Mouse (Mus musculus): ENCODE measurements around the gene Slc25a33. TPM values are rescaled to one million over a fixed set of nuclear protein-coding genes. Genes with fewer than 3 reads are reported as not detected.
A peak's percentile ranks its signal among the peaks of the same experiment; 100 is the strongest.

Gene Slc25a33
- polyA plus RNA-seq, 1 experiment from 2014 or later = 17.3 TPM

GRCm38 (mm10) chr4:149793156-149794009, 19.3 kb upstream of the Slc25a33 start:
- no peak for ATAC-seq
- peaks cover 39% of the 10 kb centered on the region for H3K4me1 ChIP-seq

GRCm38 (mm10) chr4:149792159-149792800, 18.2 kb upstream of the Slc25a33 start:
- Histone ChIP-seq H3K27ac (no peak overlapping the region), H3K9me3 (replicated peaks) (no peaks in the 10 kb centered on the region), H3K4me2 (no peak overlapping the region), H3K4me3 (no peak overlapping the region), H3K36me3 (no peaks in the 10 kb centered on the region), H3K9ac (no peak overlapping the region), H3K27me3 (replicated peaks) (no peaks in the 10 kb centered on the region; the same call in 1 of the 2 replicates), H3K4me1 (peaks cover 37% of the 10 kb centered on the region)
- no peak for ATAC-seq
- 41% methylated on average over 10 of the region's 10 CpGs for WGBS (ENCODE audit: insufficient replicate concordance)

More at GRCm38 (mm10) chr4:149793156-149794009, 19.3 kb upstream of the Slc25a33 start:
- no peaks in the 10 kb centered on the region for H3K9me3 ChIP-seq (replicated peaks)
- no peaks in the 10 kb centered on the region for H3K36me3 ChIP-seq
- H3K27ac ChIP-seq = no peak overlapping the region
- H3K4me3 ChIP-seq = no peak overlapping the region
- H3K27me3 ChIP-seq (replicated peaks) = no peaks in the 10 kb centered on the region; the same call in 1 of the 2 replicates
- no peak overlapping the region for H3K4me2 ChIP-seq
- 35% methylated on average over 12 of the region's 13 CpGs for WGBS (ENCODE audit: insufficient replicate concordance)
- H3K9ac ChIP-seq = no peak overlapping the region

- Histone ChIP-seq H3K4me1 (peaks cover 33% of the 10 kb centered on the region), H3K36me3 (no peaks in the 10 kb centered on the region), H3K9ac (no peak overlapping the region), H3K9me3 (replicated peaks) (no peaks in the 10 kb centered on the region), H3K27ac (no peak overlapping the region), H3K4me3 (no peak overlapping the region), H3K27me3 (replicated peaks) (no peaks in the 10 kb centered on the region), H3K4me2 (no peak overlapping the region)
- no peak for ATAC-seq
- 61% methylated on average over 4 of the region's 4 CpGs for WGBS (ENCODE audit: insufficient replicate concordance)
Observed at GRCm38 (mm10) chr4:149791470-149791869, 17.4 kb upstream of the Slc25a33 start.

- H3K4me3 ChIP-seq = no peak overlapping the region
- H3K4me2 ChIP-seq = no peak overlapping the region
- no peaks in the 10 kb centered on the region for H3K9me3 ChIP-seq (replicated peaks)
- H3K27ac ChIP-seq = no peak overlapping the region
- H3K27me3 ChIP-seq (replicated peaks) = no peaks in the 10 kb centered on the region
- no peaks in the 10 kb centered on the region for H3K36me3 ChIP-seq
- H3K4me1 ChIP-seq = peaks cover 28% of the 10 kb centered on the region
- 68% methylated on average over 2 of the region's 2 CpGs for WGBS (ENCODE audit: insufficient replicate concordance)
- no peak for ATAC-seq
- H3K9ac ChIP-seq = no peak overlapping the region
Observed at GRCm38 (mm10) chr4:149790969-149791368, 16.9 kb upstream of the Slc25a33 start.

- no peaks in the 10 kb centered on the region for H3K9me3 ChIP-seq (replicated peaks)
- WGBS (ENCODE audit: insufficient replicate concordance) = 32% methylated on average over 4 of the region's 4 CpGs
- ATAC-seq = no peak
- H3K27me3 ChIP-seq (replicated peaks) = no peaks in the 10 kb centered on the region
- peaks cover 25% of the 10 kb centered on the region for H3K4me1 ChIP-seq
- H3K27ac ChIP-seq = no peak overlapping the region
- no peak overlapping the region for H3K4me2 ChIP-seq
- H3K36me3 ChIP-seq = no peaks in the 10 kb centered on the region
- no peak overlapping the region for H3K4me3 ChIP-seq
- no peak overlapping the region for H3K9ac ChIP-seq
Observed at GRCm38 (mm10) chr4:149790546-149790945, 16.5 kb upstream of the Slc25a33 start.

GRCm38 (mm10) chr4:149789421-149790194, 15.5 kb upstream of the Slc25a33 start:
- Histone ChIP-seq H3K36me3 (no peaks in the 10 kb centered on the region), H3K4me2 (no peak overlapping the region), H3K4me3 (no peak overlapping the region), H3K9ac (no peak overlapping the region), H3K27me3 (replicated peaks) (no peaks in the 10 kb centered on the region), H3K4me1 (peaks cover 25% of the 10 kb centered on the region), H3K9me3 (replicated peaks) (no peaks in the 10 kb centered on the region), H3K27ac (no peak overlapping the region)
- ATAC-seq = no peak
- WGBS (ENCODE audit: insufficient replicate concordance) = 79% methylated on average over 13 of the region's 13 CpGs

GRCm38 (mm10) chr4:149784901-149785300, 10.8 kb upstream of the Slc25a33 start:
- no peaks in the 10 kb centered on the region for H3K9me3 ChIP-seq (replicated peaks)
- no peaks in the 10 kb centered on the region; the same call in 1 of the 2 replicates for H3K27me3 ChIP-seq (replicated peaks)
- H3K4me1 ChIP-seq = peaks cover 22% of the 10 kb centered on the region
- no peaks in the 10 kb centered on the region for H3K36me3 ChIP-seq
- no peak for ATAC-seq
- no peak overlapping the region for H3K9ac ChIP-seq
- no peak overlapping the region for H3K27ac ChIP-seq
- no peak overlapping the region for H3K4me2 ChIP-seq
- WGBS (ENCODE audit: insufficient replicate concordance) = 60% methylated on average over 5 of the region's 5 CpGs
- H3K4me3 ChIP-seq = no peak overlapping the region

- ATAC-seq = no peak
- Histone ChIP-seq H3K4me1 (peaks cover 22% of the 10 kb centered on the region), H3K9me3 (replicated peaks) (no peaks in the 10 kb centered on the region), H3K36me3 (no peaks in the 10 kb centered on the region), H3K27ac (no peak overlapping the region), H3K4me3 (no peak overlapping the region), H3K27me3 (replicated peaks) (no peaks in the 10 kb centered on the region; the same call in 1 of the 2 replicates), H3K4me2 (no peak overlapping the region), H3K9ac (no peak overlapping the region)
- 65% methylated on average over 9 of the region's 9 CpGs for WGBS (ENCODE audit: insufficient replicate concordance)
Observed at GRCm38 (mm10) chr4:149784371-149784770, 10.3 kb upstream of the Slc25a33 start.

GRCm38 (mm10) chr4:149782975-149783374, 8.9 kb upstream of the Slc25a33 start:
- Histone ChIP-seq H3K4me1 (peaks cover 20% of the 10 kb centered on the region), H3K9me3 (replicated peaks) (no peaks in the 10 kb centered on the region), H3K4me3 (no peak overlapping the region), H3K27me3 (replicated peaks) (no peaks in the 10 kb centered on the region; the same call in 1 of the 2 replicates), H3K4me2 (no peak overlapping the region), H3K27ac (no peak overlapping the region), H3K36me3 (no peaks in the 10 kb centered on the region), H3K9ac (no peak overlapping the region)
- no peak for ATAC-seq
- WGBS (ENCODE audit: insufficient replicate concordance) = 68% methylated on average over 8 of the region's 8 CpGs

- Histone ChIP-seq H3K4me3 (no peak overlapping the region), H3K27me3 (replicated peaks) (peaks cover 13% of the 10 kb centered on the region; the same call in 1 of the 2 replicates), H3K36me3 (no peaks in the 10 kb centered on the region), H3K9me3 (replicated peaks) (no peaks in the 10 kb centered on the region), H3K27ac (0 out of 2 replicates have a peak overlapping the region, but pooled peaks have one; percentile 22), H3K9ac (no peak overlapping the region), H3K4me2 (peak overlapping the region; percentile 19), H3K4me1 (peaks cover 28% of the 10 kb centered on the region)
- 31% methylated on average over 13 of the region's 13 CpGs for WGBS (ENCODE audit: insufficient replicate concordance)
- peak; percentile 33; the same call in 1 of the 2 replicates for ATAC-seq
Observed at GRCm38 (mm10) chr4:149780565-149781356, 6.7 kb upstream of the Slc25a33 start.

- Histone ChIP-seq H3K4me1 (peaks cover 34% of the 10 kb centered on the region), H3K9me3 (replicated peaks) (no peaks in the 10 kb centered on the region), H3K9ac (no peak overlapping the region), H3K27me3 (replicated peaks) (peaks cover 19% of the 10 kb centered on the region; the same call in 1 of the 2 replicates), H3K36me3 (no peaks in the 10 kb centered on the region), H3K27ac (no peak overlapping the region), H3K4me3 (no peak overlapping the region), H3K4me2 (no peak overlapping the region)
- 68% methylated on average over 9 of the region's 9 CpGs for WGBS (ENCODE audit: insufficient replicate concordance)
- no peak for ATAC-seq
Observed at GRCm38 (mm10) chr4:149779966-149780365, 5.9 kb upstream of the Slc25a33 start.
